Mouse (Mus musculus) lung, embryonic 16.5 days (tissue): Measurements from ENCODE around the gene Tfeb. TPM values are rescaled to one million over a fixed set of nuclear protein-coding genes. Genes with fewer than 3 reads are reported as not detected.
A peak's percentile ranks its signal among the peaks of the same experiment; 100 is the strongest.

Experiments used
- ATAC-seq: fragments of 200-750 bp; cut with Nextera tagmentation; 2 replicates; pipeline ENCODE4 v1.8.0; 2017; ENCODE audit warnings: low read depth, mild to moderate bottlenecking, moderate library complexity
- H3K27ac ChIP-seq: fragments of 300-500 bp; sonication (generic); 2 replicates; pipeline ENCODE4 v1.5.1; 2014; ENCODE audit warnings: mild to moderate bottlenecking, control low read depth, low read length
- H3K27me3 ChIP-seq: fragments of 300-500 bp; sonication (generic); 2 replicates; pipeline ENCODE4 v1.6.1; 2014; ENCODE audit warnings: low read depth, low read length, mixed read lengths; ENCODE audit not compliant: control insufficient read depth, insufficient read depth
- H3K36me3 ChIP-seq: fragments of 300-500 bp; sonication (generic); 2 replicates; pipeline ENCODE4 v1.6.1; 2014; ENCODE audit warnings: low read length; ENCODE audit not compliant: control insufficient read depth, insufficient read depth
- H3K4me1 ChIP-seq: fragments of 300-500 bp; sonication (generic); replicated peaks from 2 replicates; pipeline ENCODE4 v1.6.1; 2014; ENCODE audit warnings: low read length, mixed read lengths; ENCODE audit not compliant: control insufficient read depth, insufficient read depth
- H3K4me2 ChIP-seq: fragments of 300-500 bp; sonication (generic); 2 replicates; pipeline ENCODE4 v1.6.1; 2014; ENCODE audit warnings: low read depth, low read length, control low read depth
- H3K4me3 ChIP-seq: fragments of 300-500 bp; sonication (generic); 2 replicates; pipeline ENCODE4 v1.5.1; 2014; ENCODE audit warnings: mild to moderate bottlenecking, low read length, control low read depth
- H3K9ac ChIP-seq: fragments of 300-500 bp; sonication (generic); 2 replicates; pipeline ENCODE4 v1.6.1; 2014; ENCODE audit warnings: low read length, control low read depth
- H3K9me3 ChIP-seq: fragments of 300-500 bp; sonication (generic); 2 replicates; pipeline ENCODE4 v1.6.1; 2016; ENCODE audit warnings: low read length; ENCODE audit not compliant: control insufficient read depth
- WGBS: fragments of 180-500 bp; shearing (Covaris S2); extraction: QIAGEN DNeasy Blood & Tissue Kit; methylation state at CpG from one replicate; pipeline ENCODE4 v1.1.7; 2014; 5-methylcytosine and 5-hydroxymethylcytosine counted together
- polyA plus RNA-seq: library from polyadenylated mRNA; unstranded; fragments of >200 nt; fragmentation: Nextera tagmentation; extraction: Ambion mirVana; gene quantifications from 2 replicates; pipeline ENCODE4 v1.2.1, GENCODE M21; 2015

Tfeb gene
- polyA plus RNA-seq, 1 experiment from 2014 or later, result 13.1 TPM

GRCm38 (mm10) chr17:47694503-47695336 lies 42.1 kb upstream of the Tfeb start, which contains the start of gene Prickle4:
Gene Prickle4 (minus strand): TSS chr17:47694736.
- Histone ChIP-seq H3K4me3 (peak within 1 kb of the TSS; percentile 77), H3K27me3 (no peaks in the 10 kb centered on the region), H3K27ac (peak within 1 kb of the TSS; percentile 60), H3K4me2 (peak within 1 kb of the TSS; percentile 92), H3K4me1 (peaks cover 8% of the 10 kb centered on the region), H3K36me3 (0 out of 2 replicates have a peak, but pooled peaks cover 3% of the 10 kb centered on the region), H3K9me3 (no peaks in the 10 kb centered on the region), H3K9ac (peak within 1 kb of the TSS; percentile 83)
- WGBS, result under 1% methylated on average over 71 of the region's 82 CpGs
- ATAC-seq, result peak; percentile 97

GRCm38 (mm10) chr17:47695337-47695710 lies 41.5 kb upstream of the Tfeb start:
- Histone ChIP-seq H3K9me3 (no peaks in the 10 kb centered on the region), H3K27me3 (no peaks in the 10 kb centered on the region), H3K27ac (peak overlapping the region; percentile 60), H3K36me3 (0 out of 2 replicates have a peak, but pooled peaks cover 3% of the 10 kb centered on the region), H3K4me2 (peak overlapping the region; percentile 92), H3K4me1 (peaks cover 12% of the 10 kb centered on the region), H3K4me3 (peak overlapping the region; percentile 77), H3K9ac (peak overlapping the region; percentile 83)
- WGBS, result 0% methylated on average over 17 of the region's 23 CpGs
- ATAC-seq, result no peak

- no peak overlapping the region for H3K4me2 ChIP-seq
- ATAC-seq, result no peak
- no peak overlapping the region for H3K4me3 ChIP-seq
- no peaks in the 10 kb centered on the region for H3K27me3 ChIP-seq
- peaks cover 5% of the 10 kb centered on the region; the same call in 1 of the 2 replicates for H3K36me3 ChIP-seq
- no peaks in the 10 kb centered on the region for H3K9me3 ChIP-seq
- H3K4me1 ChIP-seq, result peaks cover 22% of the 10 kb centered on the region
- WGBS, result 86% methylated on average over 10 of the region's 10 CpGs
- H3K27ac ChIP-seq, result no peak overlapping the region
- H3K9ac ChIP-seq, result no peak overlapping the region
Observed at GRCm38 (mm10) chr17:47698156-47698555, 38.7 kb upstream of the Tfeb start.

GRCm38 (mm10) chr17:47699055-47699454 lies 37.8 kb upstream of the Tfeb start:
- Histone ChIP-seq H3K27me3 (no peaks in the 10 kb centered on the region), H3K4me3 (no peak overlapping the region), H3K4me2 (no peak overlapping the region), H3K36me3 (peaks cover 5% of the 10 kb centered on the region; the same call in 1 of the 2 replicates), H3K4me1 (peaks cover 18% of the 10 kb centered on the region), H3K9me3 (no peaks in the 10 kb centered on the region), H3K9ac (no peak overlapping the region), H3K27ac (no peak overlapping the region)
- no peak for ATAC-seq
- 73% methylated on average over 2 of the region's 2 CpGs for WGBS

- Histone ChIP-seq H3K9ac (no peak overlapping the region), H3K27me3 (no peaks in the 10 kb centered on the region), H3K9me3 (no peaks in the 10 kb centered on the region), H3K36me3 (peaks cover 5% of the 10 kb centered on the region; the same call in 1 of the 2 replicates), H3K4me3 (no peak overlapping the region), H3K4me2 (no peak overlapping the region), H3K4me1 (peaks cover 19% of the 10 kb centered on the region), H3K27ac (peak overlapping the region; percentile 80)
- 63% methylated on average over 9 of the region's 9 CpGs for WGBS
- ATAC-seq, result no peak
Observed at GRCm38 (mm10) chr17:47701793-47702192, 35.0 kb upstream of the Tfeb start.

- WGBS, result 33% methylated on average over 28 of the region's 28 CpGs
- Histone ChIP-seq H3K27me3 (no peaks in the 10 kb centered on the region), H3K4me1 (peaks cover 19% of the 10 kb centered on the region), H3K36me3 (peaks cover 5% of the 10 kb centered on the region; the same call in 1 of the 2 replicates), H3K9me3 (no peaks in the 10 kb centered on the region), H3K4me2 (peak overlapping the region; percentile 40), H3K4me3 (0 out of 2 replicates have a peak overlapping the region, but pooled peaks have one; percentile 8), H3K9ac (no peak overlapping the region; the same call in 1 of the 2 replicates), H3K27ac (peak overlapping the region; percentile 80)
- peak; percentile 71 for ATAC-seq
Observed at GRCm38 (mm10) chr17:47702548-47703345, 34.1 kb upstream of the Tfeb start.

- Histone ChIP-seq H3K4me1 (peaks cover 19% of the 10 kb centered on the region), H3K36me3 (peaks cover 2% of the 10 kb centered on the region; the same call in 1 of the 2 replicates), H3K4me3 (0 out of 2 replicates have a peak overlapping the region, but pooled peaks have one; percentile 1), H3K4me2 (peak overlapping the region; percentile 40; the same call in 1 of the 2 replicates), H3K27ac (peak overlapping the region; percentile 45), H3K9me3 (no peaks in the 10 kb centered on the region), H3K27me3 (no peaks in the 10 kb centered on the region), H3K9ac (0 out of 2 replicates have a peak overlapping the region, but pooled peaks have one; percentile 34)
- 32% methylated on average over 20 of the region's 20 CpGs for WGBS
- no peak for ATAC-seq
Observed at GRCm38 (mm10) chr17:47703556-47703955, 33.3 kb upstream of the Tfeb start.

- H3K27me3 ChIP-seq, result no peaks in the 10 kb centered on the region
- WGBS, result 74% methylated on average over 4 of the region's 4 CpGs
Observed at GRCm38 (mm10) chr17:47704692-47705091, 32.1 kb upstream of the Tfeb start.

GRCm38 (mm10) chr17:47706196-47706595 lies 30.6 kb upstream of the Tfeb start:
- Histone ChIP-seq H3K36me3 (peaks cover 2% of the 10 kb centered on the region; the same call in 1 of the 2 replicates), H3K27me3 (no peaks in the 10 kb centered on the region), H3K4me3 (no peak overlapping the region), H3K4me1 (peaks cover 15% of the 10 kb centered on the region), H3K4me2 (no peak overlapping the region), H3K9ac (no peak overlapping the region), H3K9me3 (no peaks in the 10 kb centered on the region), H3K27ac (no peak overlapping the region)
- ATAC-seq, result no peak
- 44% methylated on average over 1 of the region's 1 CpGs for WGBS

More at GRCm38 (mm10) chr17:47704692-47705091, 32.1 kb upstream of the Tfeb start:
- Histone ChIP-seq H3K27ac (no peak overlapping the region), H3K9ac (no peak overlapping the region), H3K4me2 (no peak overlapping the region), H3K4me3 (no peak overlapping the region), H3K36me3 (peaks cover 2% of the 10 kb centered on the region; the same call in 1 of the 2 replicates), H3K9me3 (no peaks in the 10 kb centered on the region), H3K4me1 (peaks cover 19% of the 10 kb centered on the region)
- no peak for ATAC-seq
